Comparison of ENCODE assay signal across 8 mouse cellular contexts in genomic region chr10:42477550-42478340, GRCm38 (mm10). TPM values are rescaled to one million over a fixed set of nuclear protein-coding genes. Genes with fewer than 3 reads are reported as not detected.
A peak's percentile ranks its signal among the peaks of the same experiment; 100 is the strongest.
DNase-seq lines count a peak whose midpoint lies in the region; ATAC-seq lines count a peak whose summit lies in the region.

No protein-coding gene starts in this region.

- DNase-seq in adrenal gland, adult 2 months = peak; percentile 16
- DNase-seq in adrenal gland, adult (ENCODE audit: inconsistent age in 2 of 2, low spot score in 1 of 2) = no peak
- DNase-seq in lung, postnatal 14 days = no peak
- no peak for DNase-seq in liver, embryonic 13.5 days
- DNase-seq in spleen, postnatal 14 days (ENCODE audit: low spot score in 2 of 2) = no peak
- no peak for DNase-seq in thymus, postnatal 25 days

- H3K4me1 ChIP-seq in lung, embryonic 15.5 days = peaks cover 7% of the 10 kb centered on the region; the same call in 1 of the 2 replicates
- H3K4me1 ChIP-seq in forebrain, embryonic 12.5 days = peaks cover 11% of the 10 kb centered on the region
- H3K4me1 ChIP-seq in liver, embryonic 13.5 days (replicated peaks) = peaks cover 62% of the 10 kb centered on the region

- H3K4me3 ChIP-seq in lung, embryonic 15.5 days = peak overlapping the region; percentile 73
- H3K4me3 ChIP-seq in forebrain, embryonic 12.5 days (replicated peaks) = peak overlapping the region; percentile 77
- peak overlapping the region; percentile 84 for H3K4me3 ChIP-seq in liver, embryonic 13.5 days (replicated peaks)

- H3K9ac ChIP-seq in lung, embryonic 15.5 days = peak overlapping the region; percentile 84
- H3K9ac ChIP-seq in forebrain, embryonic 12.5 days = peak overlapping the region; percentile 82
- H3K9ac ChIP-seq in liver, embryonic 13.5 days = peak overlapping the region; percentile 92

- H3K9me3 ChIP-seq in lung, embryonic 15.5 days = no peaks in the 10 kb centered on the region
- no peaks in the 10 kb centered on the region for H3K9me3 ChIP-seq in forebrain, embryonic 12.5 days
- H3K9me3 ChIP-seq in liver, embryonic 13.5 days (replicated peaks) = no peaks in the 10 kb centered on the region; the same call in 1 of the 2 replicates

- H3K36me3 ChIP-seq in lung, embryonic 15.5 days = no peaks in the 10 kb centered on the region
- no peaks in the 10 kb centered on the region for H3K36me3 ChIP-seq in forebrain, embryonic 12.5 days (replicated peaks)
- H3K36me3 ChIP-seq in liver, embryonic 13.5 days = no peaks in the 10 kb centered on the region

- peak overlapping the region; percentile 94 for H3K27ac ChIP-seq in lung, embryonic 15.5 days
- peak overlapping the region; percentile 88 for H3K27ac ChIP-seq in forebrain, embryonic 12.5 days
- H3K27ac ChIP-seq in liver, embryonic 13.5 days = peak overlapping the region; percentile 97

- no peaks in the 10 kb centered on the region for H3K27me3 ChIP-seq in lung, embryonic 15.5 days
- H3K27me3 ChIP-seq in forebrain, embryonic 12.5 days = no peaks in the 10 kb centered on the region
- H3K27me3 ChIP-seq in liver, embryonic 13.5 days = no peaks in the 10 kb centered on the region

- H3K4me2 ChIP-seq in lung, embryonic 15.5 days = peak overlapping the region; percentile 82
- H3K4me2 ChIP-seq in forebrain, embryonic 12.5 days = peak overlapping the region; percentile 83
- H3K4me2 ChIP-seq in liver, embryonic 13.5 days = peak overlapping the region; percentile 91

- whole genome bisulfite sequencing in lung, embryonic 15.5 days = 9% methylated on average over 25 of the region's 25 CpGs
- 14% methylated on average over 25 of the region's 25 CpGs for WGBS in forebrain, embryonic 12.5 days
- 7% methylated on average over 25 of the region's 25 CpGs for WGBS in liver, embryonic 13.5 days (ENCODE audit: insufficient replicate concordance)

- peak; percentile 53 for ATAC-seq in lung, embryonic 15.5 days (ENCODE audit: borderline replicate concordance, extremely low read depth, low FRiP score, low TSS enrichment)
- ATAC-seq in forebrain, embryonic 12.5 days (ENCODE audit: low FRiP score) = peak; percentile 66
- ATAC-seq in liver, embryonic 13.5 days (ENCODE audit: low read depth) = peak; percentile 18; the same call in 1 of the 2 replicates

RNA-seq across cellular contexts. Expression of gene Afg1l, which starts 0.6 kb away (rescaled TPM):
- 10 to 100 TPM; 20.8 to 23.6 TPM for total RNA-seq in adrenal gland, adult 2 months (2021)
- 9.3 and 9.5 TPM in 2 replicates for polyA plus RNA-seq in adrenal gland, adult 2 months (2012; rRNA removed)
- 8.7 and 9.1 TPM in 2 replicates for polyA plus RNA-seq in lung, embryonic 15.5 days (2015; fragmentation: Nextera tagmentation; extraction: Ambion mirVana)
- 4.1 and 4.3 TPM in 2 replicates for polyA plus RNA-seq in forebrain, embryonic 12.5 days (2016; fragmentation: Nextera tagmentation; extraction: Ambion mirVana)
- polyA plus RNA-seq in liver, embryonic 13.5 days (2015; fragmentation: Nextera tagmentation; extraction: Ambion mirVana) = 2.4 and 2.7 TPM in 2 replicates

RNA-seq across cellular contexts. Expression of gene Snx3, which starts 24.1 kb away (rescaled TPM):
- 100 to 1,000 TPM; 243 to 299 TPM for total RNA-seq in adrenal gland, adult 2 months (2021)
- polyA plus RNA-seq in adrenal gland, adult 2 months (2012; rRNA removed) = 138 and 180 TPM in 2 replicates
- 402 and 407 TPM in 2 replicates for polyA plus RNA-seq in lung, embryonic 15.5 days (2015; fragmentation: Nextera tagmentation; extraction: Ambion mirVana)
- polyA plus RNA-seq in forebrain, embryonic 12.5 days (2016; fragmentation: Nextera tagmentation; extraction: Ambion mirVana) = 250 and 254 TPM in 2 replicates
- 294 and 318 TPM in 2 replicates for polyA plus RNA-seq in liver, embryonic 13.5 days (2015; fragmentation: Nextera tagmentation; extraction: Ambion mirVana)
